Mouse (Mus musculus) MEL (cell line): Measurements from ENCODE around the gene Gtf2h5. TPM values are rescaled to one million over a fixed set of nuclear protein-coding genes. Genes with fewer than 3 reads are reported as not detected.

Experiments
- DNase-seq: peaks from one replicate; pipeline ENCODE4 v3.0.0; 2011; ENCODE audit warnings: low read depth, low spot score
- H3K27ac ChIP-seq: 2 replicates; pipeline ENCODE4 v1.5.1; 2012; ENCODE audit warnings: low read depth, mild to moderate bottlenecking, control low read depth, low read length, moderate library complexity; ENCODE audit not compliant: control insufficient read depth
- H3K27me3 ChIP-seq, 2 experiments: fragments of 150-350 bp in 1 of 2; sonication (generic) in 1 of 2; 2 replicates each; pipeline ENCODE4 v1.6.1; 2012; ENCODE audit warnings: low read length in 2 of 2, mild to moderate bottlenecking in 2 of 2, improper control_type of control experiment in 1 of 2, moderate library complexity in 1 of 2; ENCODE audit not compliant: insufficient read depth in 2 of 2, control insufficient read depth in 1 of 2
- H3K36me3 ChIP-seq, 2 experiments: 2 replicates each; pipeline ENCODE4 v1.6.1; 2012 to 2014; ENCODE audit warnings: low read length in 2 of 2, improper control_type of control experiment in 1 of 2, inconsistent platforms in 1 of 2, mild to moderate bottlenecking in 1 of 2; ENCODE audit not compliant: insufficient read depth in 2 of 2, control insufficient read depth in 1 of 2
- H3K4me1 ChIP-seq, 2 experiments: fragments of 150-350 bp in 1 of 2; sonication (generic) in 1 of 2; 2 replicates each; pipeline ENCODE4 v1.6.1; 2012; ENCODE audit warnings: low read length in 2 of 2, improper control_type of control experiment in 1 of 2, mild to moderate bottlenecking in 1 of 2; ENCODE audit not compliant: insufficient read depth in 2 of 2, control insufficient read depth in 1 of 2
- H3K4me3 ChIP-seq, 2 experiments: fragments of 150-350 bp in 1 of 2; sonication (generic) in 1 of 2; 2 replicates each; pipeline ENCODE4 v1.5.1; 2012; ENCODE audit warnings: low read depth in 2 of 2, low read length in 2 of 2, mild to moderate bottlenecking in 2 of 2, moderate library complexity in 2 of 2, control low read depth in 1 of 2, improper control_type of control experiment in 1 of 2; ENCODE audit not compliant: control insufficient read depth in 1 of 2, insufficient read depth in 1 of 2
- H3K79me2 ChIP-seq: 2 replicates; pipeline ENCODE4 v1.6.1; 2012; ENCODE audit warnings: mild to moderate bottlenecking, low read length, moderate library complexity; ENCODE audit not compliant: control insufficient read depth, poor library complexity, insufficient read depth
- H3K9ac ChIP-seq: 2 replicates; pipeline ENCODE4 v1.6.1; 2012; ENCODE audit warnings: low read depth, mild to moderate bottlenecking, control low read depth, low read length, moderate library complexity; ENCODE audit not compliant: control insufficient read depth, poor library complexity, severe bottlenecking
- H3K9me3 ChIP-seq: fragments of 150-350 bp; sonication (generic); replicated peaks from 2 replicates; pipeline ENCODE4 v1.6.1; 2012; ENCODE audit warnings: mild to moderate bottlenecking, low read length, improper control_type of control experiment, moderate library complexity; ENCODE audit not compliant: insufficient read depth
- BHLHE40 ChIP-seq: IDR thresholded peaks from 2 replicates; pipeline ENCODE4 v1.6.1; 2012; ENCODE audit warnings: low read depth, mild to moderate bottlenecking, inconsistent platforms, low read length, improper control_type of control experiment, borderline replicate concordance
- CHD1 ChIP-seq: IDR thresholded peaks from 2 replicates; pipeline ENCODE4 v1.6.1; 2012; ENCODE audit warnings: low read depth, mild to moderate bottlenecking, inconsistent platforms, low read length, improper control_type of control experiment
- CHD2 ChIP-seq: IDR thresholded peaks from 2 replicates; pipeline ENCODE4 v1.6.1; 2011; ENCODE audit warnings: low read length, improper control_type of control experiment
- E2F4 ChIP-seq: IDR thresholded peaks from 2 replicates; pipeline ENCODE4 v1.6.1; 2011; ENCODE audit warnings: low read depth, low read length, improper control_type of control experiment, borderline replicate concordance
- ELF1 ChIP-seq: IDR thresholded peaks from 2 replicates; pipeline ENCODE4 v1.6.1; 2014; ENCODE audit warnings: low read depth, mild to moderate bottlenecking, inconsistent platforms, low read length, improper control_type of control experiment, moderate library complexity
- EP300 ChIP-seq, 2 experiments: IDR thresholded peaks; 2 replicates each; pipeline ENCODE4 v1.6.1; 2011; ENCODE audit warnings: improper control_type of control experiment in 2 of 2, low read length in 2 of 2, low read depth in 1 of 2, mild to moderate bottlenecking in 1 of 2
- ETS1 ChIP-seq: IDR thresholded peaks from 2 replicates; pipeline ENCODE4 v1.6.1; 2012; ENCODE audit warnings: low read depth, mild to moderate bottlenecking, inconsistent platforms, low read length, improper control_type of control experiment, moderate library complexity
- JUND ChIP-seq: IDR thresholded peaks from 2 replicates; pipeline ENCODE4 v1.6.1; 2011; ENCODE audit warnings: low read depth, mild to moderate bottlenecking, improper control_type of control experiment, low read length
- MAFK ChIP-seq: IDR thresholded peaks from 2 replicates; pipeline ENCODE4 v1.6.1; 2011; ENCODE audit warnings: low read depth, mild to moderate bottlenecking, low read length, improper control_type of control experiment, borderline replicate concordance
- MAX ChIP-seq: IDR thresholded peaks from 2 replicates; pipeline ENCODE4 v1.6.1; 2011; ENCODE audit warnings: low read length, improper control_type of control experiment
- MAZ ChIP-seq: IDR thresholded peaks from 2 replicates; pipeline ENCODE4 v1.6.1; 2012; ENCODE audit warnings: low read depth, mild to moderate bottlenecking, inconsistent platforms, low read length, improper control_type of control experiment
- MYB ChIP-seq: IDR thresholded peaks from 2 replicates; pipeline ENCODE4 v1.6.1; 2011; ENCODE audit warnings: mild to moderate bottlenecking, low read depth, low read length, improper control_type of control experiment
- NELFE ChIP-seq: IDR thresholded peaks from 2 replicates; pipeline ENCODE4 v1.6.1; 2011; ENCODE audit warnings: low read depth, low read length, improper control_type of control experiment
- POLR2A ChIP-seq, 2 experiments: IDR thresholded peaks; 2 replicates each; pipeline ENCODE4 v1.6.1; 2011 to 2012; ENCODE audit warnings: low read length in 2 of 2, mild to moderate bottlenecking in 2 of 2, control low read depth in 1 of 2, improper control_type of control experiment in 1 of 2, low read depth in 1 of 2, moderate library complexity in 1 of 2; ENCODE audit not compliant: control insufficient read depth in 1 of 2, insufficient read depth in 1 of 2, poor library complexity in 1 of 2
- POLR2AphosphoS5 ChIP-seq: IDR thresholded peaks from 2 replicates; pipeline ENCODE4 v1.6.1; 2012; ENCODE audit warnings: low read depth, borderline replicate concordance, mild to moderate bottlenecking, inconsistent platforms, low read length, moderate library complexity, mixed read lengths
- RAD21 ChIP-seq: IDR thresholded peaks from 2 replicates; pipeline ENCODE4 v1.6.1; 2011; ENCODE audit warnings: mild to moderate bottlenecking, low read depth, low read length, improper control_type of control experiment
- SIN3A ChIP-seq: IDR thresholded peaks from 2 replicates; pipeline ENCODE4 v1.6.1; 2012; ENCODE audit warnings: low read length, improper control_type of control experiment, inconsistent platforms
- SMC3 ChIP-seq: IDR thresholded peaks from 2 replicates; pipeline ENCODE4 v1.6.1; 2011; ENCODE audit warnings: low read depth, low read length, improper control_type of control experiment
- TAL1 ChIP-seq: IDR thresholded peaks from 2 replicates; pipeline ENCODE4 v1.6.1; 2012; ENCODE audit warnings: mild to moderate bottlenecking, inconsistent platforms, low read length, moderate library complexity, mixed read lengths
- TBP ChIP-seq: IDR thresholded peaks from 2 replicates; pipeline ENCODE4 v1.8.0; 2011; ENCODE audit warnings: low read depth, low read length, improper control_type of control experiment
- TCF12 ChIP-seq: IDR thresholded peaks from 2 replicates; pipeline ENCODE4 v1.6.1; 2014; ENCODE audit warnings: low read depth, mild to moderate bottlenecking, inconsistent platforms, low read length, improper control_type of control experiment, moderate library complexity
- UBTF ChIP-seq: IDR thresholded peaks from 2 replicates; pipeline ENCODE4 v1.6.1; 2012; ENCODE audit warnings: low read depth, mild to moderate bottlenecking, inconsistent platforms, low read length, improper control_type of control experiment, moderate library complexity, borderline replicate concordance; ENCODE audit not compliant: insufficient read depth
- USF2 ChIP-seq, 2 experiments: IDR thresholded peaks; 2 replicates each; pipeline ENCODE4 v1.6.1; 2011 to 2012; ENCODE audit warnings: improper control_type of control experiment in 2 of 2, low read length in 2 of 2, borderline replicate concordance in 1 of 2, inconsistent platforms in 1 of 2, low read depth in 1 of 2, mild to moderate bottlenecking in 1 of 2; ENCODE audit not compliant: insufficient read depth in 1 of 2
- polyA plus RNA-seq, 2 experiments: library from polyadenylated mRNA; stranded (reverse) in 1 of 2; unstranded in 1 of 2; fragments of >175 nt in 1 of 2; fragments of >200 nt in 1 of 2; gene quantifications; 2 replicates each; pipeline versions ENCODE4 v1.2.1 to v1.2.4; 2012; ENCODE audit warnings: low replicate concordance in 2 of 2, low read depth in 1 of 2; ENCODE audit not compliant: insufficient read length in 2 of 2, insufficient read depth in 1 of 2, missing spikeins in 1 of 2
- total RNA-seq: library from RNA; depleted of rRNA; stranded (reverse); fragments of 300-350 nt; gene quantifications from 2 replicates; pipeline ENCODE4 v1.2.3, GENCODE M21; 2012

Gtf2h5 gene
- total and polyA plus RNA-seq, 3 experiments = 78.3 to 90.9 TPM; not detected in 1

GRCm38 (mm10) chr17:6069866-6070265, 9.7 kb upstream of the Gtf2h5 start:
- H3K9ac ChIP-seq = no peak overlapping the region
- H3K27ac ChIP-seq = no peak overlapping the region
- H3K36me3 ChIP-seq = peaks cover 0 to 2% of the 10 kb centered on the region in 2 experiments; a peak in 2 of 4 replicates
- H3K4me3 ChIP-seq = no peak overlapping the region
- H3K27me3 ChIP-seq = no peaks in the 10 kb centered on the region
- H3K4me1 ChIP-seq = peaks cover 0 to 4% of the 10 kb centered on the region in 2 experiments; a peak in 2 of 4 replicates
- no peaks in the 10 kb centered on the region for H3K9me3 ChIP-seq
- DNase-seq = no peak
- TF ChIP-seq CHD1 (no peak), USF2 (IDR thresholded peaks at IDR 0.05; ENCODE audit: borderline replicate concordance in 1 of 2, insufficient read depth in 1 of 2, low read depth in 1 of 2, low read length in 2 of 2) (no peak), TCF12 (no peak), POLR2AphosphoS5 (no peak), ETS1 (no peak), MAX (no peak), CHD2 (no peak), MAFK (no peak), BHLHE40 (no peak), POLR2A (IDR thresholded peaks at IDR 0.05; ENCODE audit: control insufficient read depth in 1 of 2, insufficient read depth in 1 of 2, low read depth in 1 of 2, low read length in 2 of 2, poor library complexity in 1 of 2) (no peak), MYB (no peak), UBTF (no peak), JUND (no peak), SIN3A (no peak), TBP (no peak)
- no peaks in the 10 kb centered on the region for H3K79me2 ChIP-seq

- no peaks in the 10 kb centered on the region for H3K79me2 ChIP-seq
- H3K4me3 ChIP-seq = no peak overlapping the region
- H3K36me3 ChIP-seq = peaks cover 0 to 8% of the 10 kb centered on the region in 2 experiments; a peak in 3 of 4 replicates
- H3K9me3 ChIP-seq = no peaks in the 10 kb centered on the region
- peaks cover 2 to 11% of the 10 kb centered on the region in 2 experiments for H3K4me1 ChIP-seq
- H3K9ac ChIP-seq = no peak overlapping the region
- no peak for DNase-seq
- no peaks in the 10 kb centered on the region for H3K27me3 ChIP-seq
- TF ChIP-seq BHLHE40 = no peak
- no peak for TF ChIP-seq TBP
- TF ChIP-seq EP300 (IDR thresholded peaks at IDR 0.05; ENCODE audit: low read depth in 1 of 2, low read length in 2 of 2) = no peak
- TF ChIP-seq NELFE = no peak
- no peak for TF ChIP-seq TAL1
- no peak for TF ChIP-seq MAZ
- TF ChIP-seq USF2 (IDR thresholded peaks at IDR 0.05; ENCODE audit: borderline replicate concordance in 1 of 2, insufficient read depth in 1 of 2, low read depth in 1 of 2, low read length in 2 of 2) = no peak
- TF ChIP-seq RAD21 = no peak
- no peak for TF ChIP-seq MAFK
- TF ChIP-seq ELF1 = no peak
- TF ChIP-seq E2F4 = no peak
- TF ChIP-seq CHD1 = no peak
- TF ChIP-seq UBTF = no peak
- TF ChIP-seq SMC3 = no peak
- H3K27ac ChIP-seq = no peak overlapping the region
These were observed 6.2 kb upstream of the Gtf2h5 start for GRCm38 (mm10) chr17:6073405-6073804.
